Mouse (Mus musculus): Measurements from ENCODE around the gene C4b. TPM values are rescaled to one million over a fixed set of nuclear protein-coding genes. Genes with fewer than 3 reads are reported as not detected.

The C4b gene
- polyA plus RNA-seq, 1 experiment, result 32.9 TPM

Other genes with a start within 250 kb of the C4b start
- gene Btnl6, start 226.5 kb downstream of the C4b start, polyA plus RNA-seq (2012; rRNA removed), result 115 and 205 TPM in 2 replicates
- 4.1 and 8.1 TPM in 2 replicates for gene Notch4, start 179.6 kb downstream of the C4b start, polyA plus RNA-seq (2012; rRNA removed)
- gene Gpsm3, start 154.1 kb downstream of the C4b start, polyA plus RNA-seq (2012; rRNA removed), result 11.2 and 11.8 TPM in 2 replicates
- 34.5 and 44.4 TPM in 2 replicates for gene Pbx2, start 152.6 kb downstream of the C4b start, polyA plus RNA-seq (2012; rRNA removed)
- 1.9 and 2.1 TPM in 2 replicates for gene Ager, start 146.0 kb downstream of the C4b start, polyA plus RNA-seq (2012; rRNA removed)
- 171 and 173 TPM in 2 replicates for gene Rnf5, start 140.2 kb downstream of the C4b start, polyA plus RNA-seq (2012; rRNA removed)
- 255 and 267 TPM in 2 replicates for gene Agpat1, start 139.6 kb downstream of the C4b start, polyA plus RNA-seq (2012; rRNA removed)
- 1.7 and 2.2 TPM in 2 replicates for gene Egfl8, start 127.9 kb downstream of the C4b start, polyA plus RNA-seq (2012; rRNA removed)
- gene Ppt2, start 115.4 kb downstream of the C4b start, polyA plus RNA-seq (2012; rRNA removed), result 31.1 and 35.8 TPM in 2 replicates
- gene Prrt1, start 114.3 kb downstream of the C4b start, polyA plus RNA-seq (2012; rRNA removed), result 4.5 and 5.7 TPM in 2 replicates
- 3.7 and 4.7 TPM in 2 replicates for gene Fkbpl, start 99.1 kb downstream of the C4b start, polyA plus RNA-seq (2012; rRNA removed)
- 61.0 and 64.1 TPM in 2 replicates for gene Atf6b, start 96.7 kb downstream of the C4b start, polyA plus RNA-seq (2012; rRNA removed)
- 11.0 and 13.3 TPM in 2 replicates for gene Tnxb, start 73.3 kb downstream of the C4b start, polyA plus RNA-seq (2012; rRNA removed)
- gene Cyp21a1, start 60.7 kb upstream of the C4b start, polyA plus RNA-seq (2012; rRNA removed), result 0.05 TPM in 1 of 2 replicates, not detected in the other
- gene Stk19, start 93.1 kb upstream of the C4b start, polyA plus RNA-seq (2012; rRNA removed), result 49.5 and 57.9 TPM in 2 replicates
- gene Dxo, start 93.1 kb upstream of the C4b start, polyA plus RNA-seq (2012; rRNA removed), result 75.2 and 76.4 TPM in 2 replicates
- 61.1 and 89.6 TPM in 2 replicates for gene Skiv2l, start 106.3 kb upstream of the C4b start, polyA plus RNA-seq (2012; rRNA removed)
- 31.2 and 33.8 TPM in 2 replicates for gene Nelfe, start 106.5 kb upstream of the C4b start, polyA plus RNA-seq (2012; rRNA removed)
- 64.4 and 94.3 TPM in 2 replicates for gene Cfb, start 118.6 kb upstream of the C4b start, polyA plus RNA-seq (2012; rRNA removed)
- gene Zbtb12, start 135.6 kb upstream of the C4b start, polyA plus RNA-seq (2012; rRNA removed), result 4.7 and 5.8 TPM in 2 replicates
- gene Gm20547, start 138.2 kb upstream of the C4b start, polyA plus RNA-seq (2012; rRNA removed), result not detected in 2 replicates
- gene C2, start 154.4 kb upstream of the C4b start, polyA plus RNA-seq (2012; rRNA removed), result 28.1 and 31.1 TPM in 2 replicates
- 151 and 185 TPM in 2 replicates for gene Ehmt2, start 154.6 kb upstream of the C4b start, polyA plus RNA-seq (2012; rRNA removed)
- gene Slc44a4, start 170.6 kb upstream of the C4b start, polyA plus RNA-seq (2012; rRNA removed), result 180 and 226 TPM in 2 replicates
- 64.9 and 118 TPM in 2 replicates for gene Neu1, start 187.4 kb upstream of the C4b start, polyA plus RNA-seq (2012; rRNA removed)
- gene Hspa1b, start 215.4 kb upstream of the C4b start, polyA plus RNA-seq (2012; rRNA removed), result 10.5 and 12.0 TPM in 2 replicates
- not detected in 2 replicates for gene Gm20481, start 226.0 kb upstream of the C4b start, polyA plus RNA-seq (2012; rRNA removed)
- gene Hspa1a, start 228.3 kb upstream of the C4b start, polyA plus RNA-seq (2012; rRNA removed), result 6.4 and 6.6 TPM in 2 replicates
- 0.21 and 0.22 TPM in 2 replicates for gene Hspa1l, start 228.8 kb upstream of the C4b start, polyA plus RNA-seq (2012; rRNA removed)
- gene Lsm2, start 238.0 kb upstream of the C4b start, polyA plus RNA-seq (2012; rRNA removed), result 108 and 113 TPM in 2 replicates